Mouse (Mus musculus) stomach, postnatal 0 days (tissue): Measurements from ENCODE around the gene Podn.

Experiments
- CTCF ChIP-seq: IDR thresholded peaks from 2 replicates; pipeline ENCODE4 v1.5.1; 2016; ENCODE audit warnings: antibody characterized with exemption, low read depth, mild to moderate bottlenecking, moderate library complexity
- EP300 ChIP-seq: optimal IDR thresholded peaks from 2 replicates; pipeline ENCODE3; 2016; ENCODE audit warnings: antibody characterized with exemption

GRCm38 (mm10) chr4:107966416-107967109 lies 129.7 kb downstream of the Podn start:
- TF ChIP-seq EP300 = no peak
- TF ChIP-seq CTCF = no peak
